Mouse (Mus musculus): Measurements from ENCODE around the gene Mcf2. TPM values are rescaled to one million over a fixed set of nuclear protein-coding genes. Genes with fewer than 3 reads are reported as not detected.
A peak's percentile ranks its signal among the peaks of the same experiment; 100 is the strongest.

Mcf2 gene
- total and polyA plus RNA-seq, 3 experiments: not detected

GRCm38 (mm10) chrX:60168796-60169195, 10.1 kb downstream of the Mcf2 start:
- Histone ChIP-seq H3K4me1 (ENCODE audit: control insufficient read depth, insufficient read depth, low read length) (no peaks in the 10 kb centered on the region), H3K27ac (no peak overlapping the region), H3K9ac (ENCODE audit: low read depth, low read length) (no peak overlapping the region), H3K36me3 (ENCODE audit: control insufficient read depth, insufficient read depth, low read length) (no peaks in the 10 kb centered on the region), H3K4me3 (no peak overlapping the region), H3K79me2 (replicated peaks; ENCODE audit: control insufficient read depth, insufficient read depth, low read length) (no peaks in the 10 kb centered on the region), H3K27me3 (ENCODE audit: control insufficient read depth, insufficient read depth, low read length) (no peaks in the 10 kb centered on the region)
- TF ChIP-seq POLR2A (IDR thresholded peaks at IDR 0.05; ENCODE audit: insufficient read depth, low read depth, low read length): no peak
- no peak for TF ChIP-seq EP300 (IDR thresholded peaks at IDR 0.05; ENCODE audit: insufficient read depth, low read depth, low read length)
- no peak for TF ChIP-seq CTCF (IDR thresholded peaks at IDR 0.05)
- intact Hi-C loops (cut with DNase I): no loop called here
- DNase-seq: no peak
- WGBS: 72% methylated on average over 2 of the region's 2 CpGs

DNA sequence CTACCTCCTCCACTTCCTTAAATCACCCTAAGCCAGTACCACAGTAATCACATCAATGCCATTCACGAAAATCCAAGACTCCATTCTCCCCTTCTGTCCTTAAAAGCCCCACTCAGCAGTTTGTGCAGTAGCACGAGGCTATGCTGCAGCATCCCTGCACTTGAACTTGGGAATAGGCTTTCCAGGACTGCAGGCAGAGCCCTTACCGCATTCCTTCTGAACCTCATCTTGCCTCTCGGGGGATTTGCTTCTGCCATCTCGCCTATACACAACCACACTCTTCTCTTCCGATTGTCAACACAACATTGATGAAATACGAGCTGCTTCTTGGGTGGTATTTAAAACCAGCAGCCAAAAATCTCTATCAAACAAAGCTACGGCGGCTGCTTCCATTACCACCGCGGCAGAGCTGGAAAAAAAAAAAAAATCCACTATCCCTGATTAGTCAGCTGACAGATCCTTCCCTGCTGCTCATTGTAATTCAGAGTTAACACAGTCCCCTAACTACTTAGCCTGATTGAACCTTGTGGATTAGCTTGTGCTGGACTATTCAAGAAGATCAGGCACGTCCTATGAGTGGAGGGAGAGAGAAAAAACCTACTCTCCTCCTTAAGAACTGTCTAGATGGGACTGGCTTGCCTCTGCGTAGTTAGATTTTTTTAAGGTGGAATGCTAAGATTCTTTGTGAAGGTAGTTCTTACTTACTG, 31.5 kb downstream of the Mcf2 start:
- H3K4me1 ChIP-seq (ENCODE audit: control insufficient read depth, insufficient read depth, low read length): no peaks in the 10 kb centered on the region
- no peaks in the 10 kb centered on the region for H3K79me2 ChIP-seq (replicated peaks; ENCODE audit: control insufficient read depth, insufficient read depth, low read length)
- TF ChIP-seq CTCF (IDR thresholded peaks at IDR 0.05) (no peak), POLR2A (IDR thresholded peaks at IDR 0.05; ENCODE audit: insufficient read depth, low read depth, low read length) (no peak), EP300 (IDR thresholded peaks at IDR 0.05; ENCODE audit: insufficient read depth, low read depth, low read length) (no peak)
- DNase-seq: no peak
- no peaks in the 10 kb centered on the region for H3K36me3 ChIP-seq (ENCODE audit: control insufficient read depth, insufficient read depth, low read length)
- WGBS: 16% methylated on average over 13 of the region's 13 CpGs
- no peak overlapping the region for H3K27ac ChIP-seq
- intact Hi-C loops (cut with DNase I): no loop called here
- no peak overlapping the region for H3K4me3 ChIP-seq
- no peak overlapping the region for H3K9ac ChIP-seq (ENCODE audit: low read depth, low read length)
- no peaks in the 10 kb centered on the region for H3K27me3 ChIP-seq (ENCODE audit: control insufficient read depth, insufficient read depth, low read length)

DNA sequence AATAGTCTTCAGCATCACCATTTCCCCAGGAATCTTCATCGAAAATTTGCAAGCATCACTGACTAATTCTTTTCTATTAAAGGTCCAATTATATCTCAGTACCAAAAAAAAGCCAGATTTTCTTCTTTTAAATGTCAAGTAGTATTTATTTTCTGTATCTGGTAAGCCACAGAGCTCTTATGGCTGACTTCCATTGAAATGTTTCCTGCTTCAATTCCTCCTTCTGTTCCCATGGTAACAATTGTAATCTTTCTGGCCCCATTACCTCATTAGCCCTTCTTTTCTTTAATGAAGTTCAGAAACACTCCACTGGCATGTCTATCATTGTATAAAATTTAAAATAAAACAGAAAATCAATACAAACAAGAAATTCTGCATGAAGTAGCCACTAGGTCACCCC, 103.5 kb downstream of the Mcf2 start:
- intact Hi-C loops (cut with DNase I): no loop called here

GRCm38 (mm10) chrX:60055185-60055584, 123.7 kb downstream of the Mcf2 start:
- H3K27ac ChIP-seq: no peak overlapping the region
- no peaks in the 10 kb centered on the region for H3K36me3 ChIP-seq (ENCODE audit: control insufficient read depth, insufficient read depth, low read length)
- no peaks in the 10 kb centered on the region for H3K27me3 ChIP-seq (ENCODE audit: control insufficient read depth, insufficient read depth, low read length)
- H3K9ac ChIP-seq (ENCODE audit: low read depth, low read length): no peak overlapping the region
- intact Hi-C loops (cut with DNase I): no loop called here
- H3K79me2 ChIP-seq (replicated peaks; ENCODE audit: control insufficient read depth, insufficient read depth, low read length): no peaks in the 10 kb centered on the region
- no peak overlapping the region for H3K4me3 ChIP-seq
- WGBS: 79% methylated on average over 9 of the region's 9 CpGs
- H3K4me1 ChIP-seq (ENCODE audit: control insufficient read depth, insufficient read depth, low read length): no peaks in the 10 kb centered on the region
- DNase-seq: no peak
- TF ChIP-seq CTCF (IDR thresholded peaks at IDR 0.05) (no peak), EP300 (IDR thresholded peaks at IDR 0.05; ENCODE audit: insufficient read depth, low read depth, low read length) (no peak), POLR2A (IDR thresholded peaks at IDR 0.05; ENCODE audit: insufficient read depth, low read depth, low read length) (no peak)

More for the DNA sequence above, 103.5 kb downstream of the Mcf2 start:
- 62% methylated on average over 1 of the region's 1 CpGs for WGBS
- Histone ChIP-seq H3K4me3 (no peak overlapping the region), H3K36me3 (ENCODE audit: control insufficient read depth, insufficient read depth, low read length) (no peaks in the 10 kb centered on the region), H3K9ac (ENCODE audit: low read depth, low read length) (no peak overlapping the region), H3K27ac (no peak overlapping the region), H3K79me2 (replicated peaks; ENCODE audit: control insufficient read depth, insufficient read depth, low read length) (no peaks in the 10 kb centered on the region), H3K4me1 (ENCODE audit: control insufficient read depth, insufficient read depth, low read length) (no peaks in the 10 kb centered on the region), H3K27me3 (ENCODE audit: control insufficient read depth, insufficient read depth, low read length) (no peaks in the 10 kb centered on the region)
- DNase-seq: no peak
- no peak for TF ChIP-seq EP300 (IDR thresholded peaks at IDR 0.05; ENCODE audit: insufficient read depth, low read depth, low read length)
- TF ChIP-seq CTCF (IDR thresholded peaks at IDR 0.05): no peak
- TF ChIP-seq POLR2A (IDR thresholded peaks at IDR 0.05; ENCODE audit: insufficient read depth, low read depth, low read length): no peak

- no peak overlapping the region for H3K9ac ChIP-seq (ENCODE audit: low read depth, low read length)
- 89% methylated on average over 1 of the region's 1 CpGs for WGBS
- H3K4me3 ChIP-seq: no peak overlapping the region
- no peak overlapping the region for H3K27ac ChIP-seq
- no peaks in the 10 kb centered on the region for H3K79me2 ChIP-seq (replicated peaks; ENCODE audit: control insufficient read depth, insufficient read depth, low read length)
- H3K36me3 ChIP-seq (ENCODE audit: control insufficient read depth, insufficient read depth, low read length): no peaks in the 10 kb centered on the region
- TF ChIP-seq CTCF (IDR thresholded peaks at IDR 0.05) (no peak), EP300 (IDR thresholded peaks at IDR 0.05; ENCODE audit: insufficient read depth, low read depth, low read length) (no peak), POLR2A (IDR thresholded peaks at IDR 0.05; ENCODE audit: insufficient read depth, low read depth, low read length) (no peak)
- intact Hi-C loops (cut with DNase I): no loop called here
- H3K27me3 ChIP-seq (ENCODE audit: control insufficient read depth, insufficient read depth, low read length): no peaks in the 10 kb centered on the region
- H3K4me1 ChIP-seq (ENCODE audit: control insufficient read depth, insufficient read depth, low read length): no peaks in the 10 kb centered on the region
- no peak for DNase-seq
Measured at GRCm38 (mm10) chrX:60054745-60055144, 124.1 kb downstream of the Mcf2 start.

DNA sequence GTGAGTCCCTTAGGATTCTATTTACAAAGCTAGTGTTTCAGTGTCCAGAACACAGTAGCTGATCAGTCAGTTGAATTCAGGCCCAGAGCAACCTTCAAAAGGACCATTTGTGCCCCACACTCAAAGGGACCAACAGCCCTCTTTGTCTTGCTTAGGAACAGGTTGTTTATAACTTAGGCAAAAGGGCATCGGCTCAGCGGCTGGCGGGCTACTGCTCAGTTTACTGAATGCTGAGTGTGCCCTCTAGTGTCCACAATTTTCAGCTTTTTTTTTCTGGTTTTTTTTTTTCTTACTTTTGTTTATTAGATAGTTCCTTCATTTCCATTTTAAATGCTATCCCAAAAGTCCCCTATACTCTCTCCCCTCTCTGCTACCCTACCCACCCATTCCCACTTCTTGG, 152.2 kb downstream of the Mcf2 start:
- no peaks in the 10 kb centered on the region for H3K79me2 ChIP-seq (replicated peaks; ENCODE audit: control insufficient read depth, insufficient read depth, low read length)
- no peaks in the 10 kb centered on the region for H3K36me3 ChIP-seq (ENCODE audit: control insufficient read depth, insufficient read depth, low read length)
- H3K9ac ChIP-seq (ENCODE audit: low read depth, low read length): no peak overlapping the region
- no peak overlapping the region for H3K27ac ChIP-seq
- 7% methylated on average over 3 of the region's 3 CpGs for WGBS
- no peaks in the 10 kb centered on the region for H3K27me3 ChIP-seq (ENCODE audit: control insufficient read depth, insufficient read depth, low read length)
- no peak overlapping the region for H3K4me3 ChIP-seq
- no peaks in the 10 kb centered on the region; the same call in 1 of the 2 replicates for H3K4me1 ChIP-seq (ENCODE audit: control insufficient read depth, insufficient read depth, low read length)
- DNase-seq: peak in 1 of 2 experiments; percentile 4
- TF ChIP-seq CTCF (IDR thresholded peaks at IDR 0.05): peak; percentile 60
- TF ChIP-seq EP300 (IDR thresholded peaks at IDR 0.05; ENCODE audit: insufficient read depth, low read depth, low read length): no peak
- no peak for TF ChIP-seq POLR2A (IDR thresholded peaks at IDR 0.05; ENCODE audit: insufficient read depth, low read depth, low read length)
- intact Hi-C loops (cut with DNase I): loop anchor here (5.0 kb wide), 1 partner anchor 849 kb away; no protein-coding TSS in a partner anchor

All from heart, adult 2 months (tissue).